Mouse (Mus musculus) megakaryocyte progenitor cell, adult 5-6 weeks (primary cell): ENCODE data around the gene Sestd1. TPM values are rescaled to one million over a fixed set of nuclear protein-coding genes. Genes with fewer than 3 reads are reported as not detected.

Source experiments
- ATAC-seq: replicated peaks from 2 replicates; pipeline ENCODE4 v1.8.0; 2016; ENCODE audit warnings: mild to moderate bottlenecking, moderate TSS enrichment, inconsistent platforms; ENCODE audit not compliant: poor library complexity
- total RNA-seq, 2 experiments: library from RNA; stranded (forward) in 1 of 2; stranded (reverse) in 1 of 2; fragments of 157-497, 149-512 nt in 1 of 2; fragments of 200-1000 nt in 1 of 2; gene quantifications; 2 replicates each; pipeline versions ENCODE4 v1.2.3 to v1.2.4; 2015 to 2017

The Sestd1 gene
- total RNA-seq, 2 experiments from 2014 or later = 7.3 to 8.4 TPM

GRCm38 (mm10) chr2:77272953-77273352 lies 7.4 kb downstream of the Sestd1 start:
- ATAC-seq = no peak

DNA sequence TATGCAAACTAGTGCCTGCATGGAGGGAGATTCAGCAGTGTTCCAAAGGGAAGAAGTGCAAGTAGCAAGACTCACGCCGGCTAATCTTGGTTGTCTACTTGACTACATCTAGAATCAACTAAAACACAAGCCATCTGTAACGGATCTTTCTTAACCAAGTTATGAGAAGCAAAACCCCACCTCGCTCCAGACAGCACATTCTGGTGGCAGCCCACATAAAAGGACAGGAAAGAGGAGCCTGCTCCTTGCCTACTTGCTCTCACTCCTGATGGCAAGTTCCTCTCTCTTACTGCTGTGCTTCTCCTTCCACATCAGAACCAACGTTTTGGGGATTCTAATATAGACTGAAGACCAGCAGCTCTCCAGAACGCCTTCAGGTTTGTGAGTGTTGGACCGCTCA lies 9.6 kb downstream of the Sestd1 start:
- no peak for ATAC-seq

- ATAC-seq = no peak
Measured at GRCm38 (mm10) chr2:77270136-77270535, 10.3 kb downstream of the Sestd1 start.

- no peak for ATAC-seq
Measured at GRCm38 (mm10) chr2:77268612-77269239, 11.7 kb downstream of the Sestd1 start.

GRCm38 (mm10) chr2:77266931-77267330 lies 13.5 kb downstream of the Sestd1 start:
- ATAC-seq = no peak

- ATAC-seq = peak; percentile 11
Measured at GRCm38 (mm10) chr2:77266011-77266410, 14.4 kb downstream of the Sestd1 start.

DNA sequence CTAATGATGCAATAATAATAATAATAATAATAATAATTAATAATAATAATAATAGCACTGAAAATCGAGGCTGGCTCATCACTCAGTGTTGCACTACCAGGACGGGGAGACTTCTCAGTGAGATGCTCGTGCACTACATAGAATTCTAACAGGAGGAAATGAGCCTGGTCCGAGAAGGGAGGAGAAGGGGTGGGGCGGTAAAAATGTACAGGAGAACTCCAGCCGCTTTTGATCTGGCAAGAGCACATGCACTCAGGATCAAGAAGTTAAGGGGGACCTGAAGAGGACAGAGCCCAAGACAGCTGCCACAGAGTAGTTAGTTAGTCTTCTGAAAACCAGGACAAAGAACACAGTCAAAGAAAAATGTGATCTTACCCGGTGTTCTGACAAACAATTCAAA lies 15.1 kb downstream of the Sestd1 start:
- ATAC-seq = 0 out of 2 replicates have a peak, but pooled peaks have one; percentile 2

- ATAC-seq = peak; percentile 40
Measured at GRCm38 (mm10) chr2:77264550-77264949, 15.8 kb downstream of the Sestd1 start.

DNA sequence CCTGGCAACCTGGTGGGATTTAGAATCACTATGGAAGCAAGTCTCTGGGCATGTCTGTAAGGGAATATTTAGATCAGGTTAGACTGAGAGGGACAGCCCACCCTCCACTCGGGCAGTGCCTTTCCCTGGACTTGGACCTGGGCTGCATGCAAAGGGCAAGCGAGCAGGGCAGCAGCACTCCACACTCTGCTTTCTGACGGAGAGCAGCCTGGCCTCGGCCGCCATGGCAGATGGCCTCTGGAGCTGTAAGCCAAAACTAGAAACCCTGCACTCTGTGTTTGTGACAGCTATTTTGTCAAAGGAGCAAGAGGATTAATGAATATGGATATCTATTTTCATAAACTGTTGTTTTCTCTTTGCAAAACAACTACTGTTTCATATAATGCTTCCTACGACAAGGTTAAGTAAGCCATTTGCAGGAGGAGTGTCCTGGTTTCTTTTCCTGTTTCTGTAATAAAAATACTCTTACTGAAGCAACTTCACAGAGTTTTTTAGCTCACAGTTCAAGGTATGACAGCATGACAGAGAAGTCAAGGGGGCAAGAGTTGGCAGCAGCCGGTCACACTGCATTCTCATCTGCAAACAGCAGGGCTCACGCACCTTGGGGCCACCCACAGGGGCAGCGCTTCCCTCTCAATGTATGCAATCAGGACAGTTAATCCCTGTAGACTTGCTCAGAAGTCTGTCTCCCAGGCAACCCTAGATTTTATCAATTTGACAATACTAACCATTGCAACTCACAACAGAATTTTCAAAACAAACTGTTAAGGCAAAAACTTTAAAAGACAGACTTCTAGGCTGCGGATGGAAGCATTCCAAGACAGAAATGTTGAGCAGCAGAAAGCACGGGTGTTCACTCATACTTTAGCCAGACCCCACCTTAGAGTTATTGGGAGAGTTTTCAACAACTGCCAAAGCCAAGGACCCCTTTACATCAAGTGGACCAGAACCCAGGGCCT lies 16.6 kb downstream of the Sestd1 start:
- peak; percentile 66 for ATAC-seq

DNA sequence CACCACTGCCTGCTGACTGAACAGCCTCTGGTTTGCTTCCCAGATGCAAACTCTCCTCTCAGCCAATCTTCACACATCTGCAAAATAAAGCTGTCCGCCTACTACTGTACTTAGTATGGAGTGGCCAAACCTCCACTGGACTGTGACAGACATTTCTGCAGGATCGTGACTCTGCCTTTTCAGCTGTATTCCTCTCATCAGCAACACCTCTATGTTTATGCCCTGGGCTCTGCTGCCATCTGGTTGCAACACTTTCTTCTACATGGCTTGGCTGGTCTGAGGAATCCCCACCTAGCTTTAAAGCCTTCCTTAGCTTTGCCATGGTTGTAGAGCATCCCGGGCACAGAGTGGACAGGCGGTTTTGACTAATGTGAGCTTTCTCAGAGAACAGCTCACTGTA lies 20.3 kb downstream of the Sestd1 start:
- no peak for ATAC-seq

DNA sequence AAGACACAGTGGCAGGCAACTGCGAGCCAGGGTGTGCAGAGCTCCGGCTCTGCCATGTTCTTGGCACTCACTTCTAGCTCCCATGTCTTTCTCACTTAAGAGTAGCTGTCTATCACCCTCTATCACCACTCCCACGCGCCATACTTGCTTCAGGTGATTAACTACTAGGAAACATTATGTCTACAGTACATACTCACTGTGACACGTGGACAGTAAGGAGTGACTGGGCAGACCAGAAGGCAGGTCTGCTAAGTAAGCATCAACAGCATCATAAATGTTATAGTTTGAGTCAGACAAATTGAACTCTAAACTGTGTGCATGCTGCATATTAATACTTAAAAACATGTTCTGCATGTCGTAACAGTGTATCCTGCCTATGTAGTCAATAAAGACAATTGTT lies 27.2 kb downstream of the Sestd1 start:
- ATAC-seq = no peak

DNA sequence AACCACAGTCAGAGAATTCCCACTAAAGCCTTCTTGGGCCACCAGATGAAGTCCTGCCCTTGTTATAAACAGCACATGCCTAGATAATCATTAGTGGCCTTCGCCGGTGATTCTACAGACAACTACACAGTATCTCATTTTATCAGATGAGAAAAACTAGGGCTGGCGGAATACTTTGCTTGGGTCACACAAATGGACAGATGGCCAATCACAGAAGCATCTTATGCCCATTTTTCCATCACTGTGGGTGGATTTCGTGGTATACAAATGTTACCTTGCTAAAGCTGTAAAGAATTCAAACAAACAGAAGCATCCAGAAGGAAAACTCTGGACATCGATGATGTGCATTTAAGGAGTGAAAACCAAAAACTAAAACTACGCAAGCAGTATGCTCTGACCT lies 28.7 kb downstream of the Sestd1 start:
- no peak for ATAC-seq

DNA sequence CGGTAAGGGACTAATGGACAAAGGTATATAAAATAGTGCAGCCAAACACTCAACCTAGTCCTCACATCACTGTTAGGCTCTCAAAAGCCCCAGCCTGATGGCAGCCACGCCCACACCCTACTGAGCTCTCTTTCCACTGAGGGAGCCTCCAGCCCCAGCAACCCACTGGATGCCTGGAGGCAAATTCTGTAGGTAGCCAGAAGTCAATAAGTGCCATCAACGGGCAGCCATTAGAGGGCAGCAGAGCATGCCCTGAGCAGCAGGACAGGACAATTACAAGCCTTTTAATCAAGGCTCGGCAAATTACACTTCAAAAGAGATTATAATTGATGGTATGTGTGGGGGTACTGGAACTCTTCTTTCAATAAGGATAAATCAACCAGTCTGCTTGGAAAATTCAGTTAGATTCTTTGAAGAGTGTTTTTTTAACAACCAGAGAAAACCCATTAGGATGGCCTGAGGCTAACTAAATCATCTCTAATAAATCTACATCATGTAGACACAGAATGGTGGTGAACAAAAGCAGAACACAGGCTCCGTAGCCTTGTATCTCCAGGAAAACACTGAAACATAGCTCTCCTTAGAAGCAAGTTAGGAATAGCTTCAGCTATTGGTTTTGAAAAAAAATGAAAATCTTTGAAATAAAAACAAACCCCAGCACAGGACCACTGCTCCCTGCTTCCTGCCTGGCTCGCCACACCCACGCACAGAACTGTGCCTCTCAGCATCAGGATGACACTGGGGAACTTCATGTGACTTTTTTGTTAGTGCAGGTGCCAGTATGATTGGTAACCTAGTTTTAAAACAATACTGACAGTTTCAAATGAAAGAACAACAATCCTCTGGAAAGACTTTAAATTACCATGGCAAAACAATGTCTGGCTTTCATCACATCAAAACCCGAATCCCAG lies 30.4 kb downstream of the Sestd1 start:
- peak; percentile 98 for ATAC-seq

- no peak for ATAC-seq
Measured at GRCm38 (mm10) chr2:77248416-77248815, 32.0 kb downstream of the Sestd1 start.

DNA sequence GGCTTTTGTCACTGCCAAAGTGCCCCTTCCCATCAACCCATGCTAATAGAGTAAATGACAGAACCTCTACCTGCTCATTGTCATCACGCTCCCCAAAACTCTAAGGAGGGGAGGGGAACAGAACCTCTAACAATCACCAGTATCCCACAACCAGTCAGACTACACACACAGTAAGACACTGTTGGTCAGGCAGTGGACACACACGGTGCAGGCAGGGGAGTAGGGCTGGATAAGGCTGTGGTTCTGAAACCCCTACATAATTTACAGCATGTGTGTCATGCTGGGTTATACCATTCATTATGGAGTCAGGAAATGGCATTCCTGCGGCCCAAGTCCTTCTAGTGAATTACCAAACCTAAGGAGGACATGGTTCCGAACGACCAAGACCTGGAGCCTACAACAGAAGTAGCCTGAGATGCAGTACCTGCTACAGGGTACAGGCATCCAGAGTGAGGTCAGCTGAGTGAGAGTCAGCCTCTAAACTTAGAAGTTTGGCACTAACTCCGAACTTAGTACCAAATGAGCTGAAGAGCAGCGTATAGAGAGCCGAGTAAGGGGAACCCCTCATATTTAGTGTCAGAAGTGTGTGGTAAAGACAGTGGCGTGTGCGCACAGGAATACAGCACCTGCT lies 33.1 kb downstream of the Sestd1 start:
- no peak for ATAC-seq

- ATAC-seq = no peak
Measured at GRCm38 (mm10) chr2:77245806-77246205, 34.6 kb downstream of the Sestd1 start.

- no peak for ATAC-seq
Measured at GRCm38 (mm10) chr2:77242248-77242647, 38.1 kb downstream of the Sestd1 start.

- peak; percentile 80 for ATAC-seq
Measured at GRCm38 (mm10) chr2:77238607-77239006, 41.8 kb downstream of the Sestd1 start.

- peak; percentile 44; the same call in 1 of the 2 replicates for ATAC-seq
Measured at GRCm38 (mm10) chr2:77238046-77238445, 42.3 kb downstream of the Sestd1 start.

GRCm38 (mm10) chr2:77236860-77237259 lies 43.5 kb downstream of the Sestd1 start:
- ATAC-seq = no peak

GRCm38 (mm10) chr2:77235896-77236295 lies 44.5 kb downstream of the Sestd1 start:
- ATAC-seq = no peak
